Mouse (Mus musculus): ENCODE results near the gene Zbtb16. TPM values are rescaled to one million over a fixed set of nuclear protein-coding genes. Genes with fewer than 3 reads are reported as not detected.
A peak's percentile ranks its signal among the peaks of the same experiment; 100 is the strongest.

Gene Zbtb16
- polyA plus RNA-seq, 1 experiment from 2014 or later: 5.4 TPM

DNA sequence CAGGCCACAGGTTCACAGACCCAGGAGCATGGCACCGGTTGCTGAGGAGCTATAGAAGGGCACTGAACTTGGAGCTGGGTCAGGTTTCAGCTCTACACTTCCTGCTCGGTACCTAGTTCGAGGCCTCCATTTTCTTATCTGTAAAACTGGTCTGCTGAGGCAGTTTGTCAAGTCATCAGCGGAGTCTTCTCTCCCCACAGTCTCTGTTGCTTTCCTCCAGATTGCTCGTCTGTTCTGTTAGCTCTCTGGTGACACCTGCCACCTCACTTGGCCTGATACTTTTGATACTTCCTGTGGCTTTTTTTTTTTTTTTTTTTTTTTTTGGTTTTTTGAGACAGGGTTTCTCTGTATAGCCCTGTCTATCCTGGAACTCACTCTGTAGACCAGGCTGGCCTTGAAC is 124.2 kb downstream of the Zbtb16 start:
- ATAC-seq: no peak
- Histone ChIP-seq H3K9ac (ENCODE audit: low read depth, low read length) (no peak overlapping the region), H3K27me3 (ENCODE audit: control insufficient read depth, insufficient read depth, low read depth, low read length) (no peaks in the 10 kb centered on the region), H3K36me3 (ENCODE audit: control insufficient read depth, insufficient read depth, low read length) (no peaks in the 10 kb centered on the region), H3K4me1 (ENCODE audit: control insufficient read depth, insufficient read depth, low read length) (peaks cover 14% of the 10 kb centered on the region), H3K4me2 (ENCODE audit: low read length) (no peak overlapping the region), H3K4me3 (ENCODE audit: low read depth, low read length) (no peak overlapping the region), H3K27ac (ENCODE audit: low read length) (no peak overlapping the region), H3K9me3 (replicated peaks; ENCODE audit: control insufficient read depth, low read length, poor library complexity, severe bottlenecking) (no peaks in the 10 kb centered on the region)
- 81% methylated on average over 5 of the region's 5 CpGs for WGBS

DNA sequence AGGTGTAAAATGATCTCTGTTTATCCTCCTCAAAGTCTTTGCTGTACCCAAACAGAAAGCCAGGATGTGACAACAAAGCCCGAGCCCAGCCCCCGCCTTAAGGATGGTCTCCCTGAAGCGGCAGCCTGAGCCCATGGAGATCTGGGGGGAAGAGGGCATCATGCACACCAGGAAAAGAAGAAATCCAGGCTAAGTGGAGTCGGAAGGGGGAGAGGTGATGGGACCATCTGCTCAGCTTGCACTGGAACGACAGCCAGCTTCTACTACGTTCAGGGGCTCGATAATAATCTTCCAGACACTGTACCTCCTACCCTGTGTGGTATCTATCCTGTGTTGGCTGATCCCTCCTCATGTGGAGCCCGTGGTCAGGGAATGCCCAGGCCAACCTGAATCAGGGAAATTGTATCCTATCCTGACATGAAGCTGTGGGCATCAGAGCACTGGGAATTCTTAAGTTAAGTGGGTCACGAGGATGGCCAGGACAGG is 124.7 kb downstream of the Zbtb16 start:
- H3K27me3 ChIP-seq (ENCODE audit: control insufficient read depth, insufficient read depth, low read depth, low read length): no peaks in the 10 kb centered on the region
- no peaks in the 10 kb centered on the region for H3K9me3 ChIP-seq (replicated peaks; ENCODE audit: control insufficient read depth, low read length, poor library complexity, severe bottlenecking)
- ATAC-seq: no peak
- 30% methylated on average over 9 of the region's 9 CpGs for WGBS
- H3K36me3 ChIP-seq (ENCODE audit: control insufficient read depth, insufficient read depth, low read length): no peaks in the 10 kb centered on the region
- H3K9ac ChIP-seq (ENCODE audit: low read depth, low read length): no peak overlapping the region
- peaks cover 14% of the 10 kb centered on the region for H3K4me1 ChIP-seq (ENCODE audit: control insufficient read depth, insufficient read depth, low read length)
- no peak overlapping the region for H3K4me2 ChIP-seq (ENCODE audit: low read length)
- H3K27ac ChIP-seq (ENCODE audit: low read length): no peak overlapping the region
- no peak overlapping the region for H3K4me3 ChIP-seq (ENCODE audit: low read depth, low read length)

DNA sequence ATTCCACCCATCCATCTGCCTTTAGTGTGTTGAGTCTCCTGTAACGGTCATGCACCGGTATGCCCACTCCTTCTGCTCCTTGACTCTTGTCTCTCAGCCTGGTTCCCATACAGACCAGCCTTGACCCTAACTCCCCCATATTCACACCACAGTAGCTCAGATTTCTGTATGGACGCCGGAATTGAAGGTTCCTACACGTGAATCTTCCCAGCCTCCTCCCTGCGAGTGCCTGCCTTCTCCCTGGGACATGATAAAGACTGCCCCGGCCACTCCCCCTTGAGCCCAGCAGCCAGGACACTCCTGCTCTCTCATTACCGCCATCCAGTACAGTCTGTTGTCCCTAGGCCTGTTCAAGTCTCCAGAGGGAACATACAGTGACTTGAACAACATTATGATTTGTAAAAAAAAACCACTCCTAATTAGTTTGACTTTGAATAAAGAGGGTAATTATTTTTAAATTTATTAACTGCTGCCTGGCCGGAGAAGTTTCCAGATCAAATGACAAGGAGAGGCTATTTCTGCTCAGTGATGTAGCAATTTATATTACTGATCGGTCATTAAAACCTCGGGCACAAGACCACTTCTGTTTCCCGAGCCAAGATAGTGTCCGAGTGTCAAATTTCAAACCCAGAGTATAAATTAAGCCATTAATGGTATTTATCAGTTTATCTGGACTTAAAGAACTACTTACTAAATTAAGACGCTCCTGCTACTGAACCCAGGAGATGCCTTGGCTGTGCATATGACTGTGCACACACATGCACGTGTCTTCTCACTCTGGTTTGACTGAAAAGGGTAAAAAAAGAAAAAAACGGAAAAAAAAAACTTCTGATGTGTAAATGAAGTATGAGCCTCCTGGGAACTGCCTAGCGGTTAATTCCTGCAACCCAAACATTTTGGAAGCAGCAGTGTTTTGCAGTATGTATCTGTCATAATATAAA is 125.4 kb downstream of the Zbtb16 start:
- H3K9me3 ChIP-seq (replicated peaks; ENCODE audit: control insufficient read depth, low read length, poor library complexity, severe bottlenecking): no peaks in the 10 kb centered on the region
- no peak overlapping the region for H3K4me2 ChIP-seq (ENCODE audit: low read length)
- H3K4me1 ChIP-seq (ENCODE audit: control insufficient read depth, insufficient read depth, low read length): peaks cover 14% of the 10 kb centered on the region
- 42% methylated on average over 17 of the region's 17 CpGs for WGBS
- no peaks in the 10 kb centered on the region for H3K36me3 ChIP-seq (ENCODE audit: control insufficient read depth, insufficient read depth, low read length)
- no peak for ATAC-seq
- H3K9ac ChIP-seq (ENCODE audit: low read depth, low read length): no peak overlapping the region
- no peak overlapping the region for H3K27ac ChIP-seq (ENCODE audit: low read length)
- no peaks in the 10 kb centered on the region for H3K27me3 ChIP-seq (ENCODE audit: control insufficient read depth, insufficient read depth, low read depth, low read length)
- no peak overlapping the region for H3K4me3 ChIP-seq (ENCODE audit: low read depth, low read length)

DNA sequence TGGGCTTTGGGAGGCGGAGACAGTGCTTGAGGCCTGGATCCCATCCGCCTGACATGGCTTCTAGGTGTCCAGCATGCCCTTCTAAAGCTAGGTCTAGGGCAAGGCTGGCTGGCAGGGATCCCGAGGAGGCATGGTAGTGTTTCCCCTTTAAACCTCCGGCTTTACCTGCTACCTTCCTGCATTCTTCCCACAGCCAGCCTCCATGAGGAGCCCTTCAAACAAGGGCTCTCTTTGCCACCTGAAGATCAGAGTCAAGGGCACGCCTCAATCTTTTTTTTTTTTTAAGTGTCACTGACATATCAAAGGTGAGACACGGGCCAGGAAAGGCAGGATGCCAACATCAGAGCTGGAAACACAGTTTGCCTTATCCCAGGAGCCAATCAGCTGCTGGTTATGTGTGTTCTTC is 128.2 kb downstream of the Zbtb16 start:
- H3K4me2 ChIP-seq (ENCODE audit: low read length): no peak overlapping the region
- ATAC-seq: no peak
- WGBS: 93% methylated on average over 6 of the region's 6 CpGs
- no peak overlapping the region for H3K27ac ChIP-seq (ENCODE audit: low read length)
- no peaks in the 10 kb centered on the region for H3K9me3 ChIP-seq (replicated peaks; ENCODE audit: control insufficient read depth, low read length, poor library complexity, severe bottlenecking)
- H3K9ac ChIP-seq (ENCODE audit: low read depth, low read length): no peak overlapping the region
- H3K4me3 ChIP-seq (ENCODE audit: low read depth, low read length): no peak overlapping the region
- H3K4me1 ChIP-seq (ENCODE audit: control insufficient read depth, insufficient read depth, low read length): peaks cover 14% of the 10 kb centered on the region
- H3K27me3 ChIP-seq (ENCODE audit: control insufficient read depth, insufficient read depth, low read depth, low read length): no peaks in the 10 kb centered on the region
- no peaks in the 10 kb centered on the region for H3K36me3 ChIP-seq (ENCODE audit: control insufficient read depth, insufficient read depth, low read length)

DNA sequence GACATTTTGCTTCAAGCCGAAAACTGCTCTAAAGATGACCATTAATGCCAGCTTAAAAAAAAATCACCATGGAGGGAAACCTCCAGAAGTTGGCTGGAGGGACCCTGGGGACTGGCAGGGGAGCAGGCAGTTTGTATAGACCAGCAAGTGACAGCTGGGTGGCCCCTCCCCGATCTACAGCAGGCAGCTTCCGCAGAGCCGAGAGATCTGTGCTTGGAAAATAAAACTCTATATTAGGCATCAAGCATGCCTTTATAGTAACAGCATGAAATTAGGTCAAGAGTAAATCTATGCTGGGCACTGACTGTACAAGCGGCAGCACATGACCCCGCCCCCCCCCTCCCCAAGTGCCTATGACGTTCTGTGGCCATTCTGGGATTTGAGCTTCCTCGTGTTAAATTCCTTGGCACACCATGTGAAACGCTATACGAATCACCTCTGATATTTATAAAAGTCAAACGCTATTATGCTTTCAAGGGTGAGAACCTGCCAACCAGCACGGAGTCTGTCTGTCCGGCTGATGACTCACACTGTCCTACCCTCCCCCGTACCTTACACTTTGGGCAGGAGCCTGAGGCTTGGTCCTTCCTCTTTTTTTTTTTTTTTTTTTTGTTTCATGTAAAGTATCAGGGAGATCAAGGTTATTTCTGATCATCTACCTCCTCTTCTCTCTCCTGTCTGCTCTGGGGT is 128.7 kb downstream of the Zbtb16 start:
- Histone ChIP-seq H3K36me3 (ENCODE audit: control insufficient read depth, insufficient read depth, low read length) (no peaks in the 10 kb centered on the region), H3K9ac (ENCODE audit: low read depth, low read length) (no peak overlapping the region), H3K4me1 (ENCODE audit: control insufficient read depth, insufficient read depth, low read length) (peaks cover 14% of the 10 kb centered on the region), H3K4me2 (ENCODE audit: low read length) (no peak overlapping the region), H3K27ac (ENCODE audit: low read length) (no peak overlapping the region), H3K9me3 (replicated peaks; ENCODE audit: control insufficient read depth, low read length, poor library complexity, severe bottlenecking) (no peaks in the 10 kb centered on the region), H3K27me3 (ENCODE audit: control insufficient read depth, insufficient read depth, low read depth, low read length) (no peaks in the 10 kb centered on the region), H3K4me3 (ENCODE audit: low read depth, low read length) (no peak overlapping the region)
- WGBS: 54% methylated on average over 14 of the region's 14 CpGs
- ATAC-seq: 0 out of 2 replicates have a peak, but pooled peaks have one; percentile 25

DNA sequence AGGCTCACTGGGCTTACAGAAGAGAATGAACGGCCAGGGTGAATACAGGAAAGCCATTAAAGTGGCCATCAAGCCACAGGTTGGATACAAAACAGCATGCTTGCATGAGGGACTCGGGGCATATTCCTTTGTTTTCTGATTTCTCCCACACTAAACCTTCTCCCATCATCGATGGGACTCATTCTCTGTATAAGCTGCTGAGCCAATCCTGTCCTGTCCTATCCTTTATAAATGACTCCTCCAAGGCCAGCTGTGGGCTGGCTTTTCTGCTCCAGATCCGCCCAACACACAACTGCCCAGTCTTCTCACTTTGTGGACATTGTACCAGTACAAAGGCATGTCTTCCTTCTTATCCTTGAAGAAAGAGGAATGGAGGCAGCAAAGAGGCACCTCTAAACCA is 134.7 kb downstream of the Zbtb16 start:
- no peak overlapping the region for H3K4me2 ChIP-seq (ENCODE audit: low read length)
- H3K27ac ChIP-seq (ENCODE audit: low read length): no peak overlapping the region
- H3K4me1 ChIP-seq (ENCODE audit: control insufficient read depth, insufficient read depth, low read length): peaks cover 3% of the 10 kb centered on the region; the same call in 1 of the 2 replicates
- H3K4me3 ChIP-seq (ENCODE audit: low read depth, low read length): no peak overlapping the region
- no peaks in the 10 kb centered on the region for H3K36me3 ChIP-seq (ENCODE audit: control insufficient read depth, insufficient read depth, low read length)
- no peaks in the 10 kb centered on the region for H3K27me3 ChIP-seq (ENCODE audit: control insufficient read depth, insufficient read depth, low read depth, low read length)
- H3K9ac ChIP-seq (ENCODE audit: low read depth, low read length): no peak overlapping the region
- whole genome bisulfite sequencing: 67% methylated on average over 4 of the region's 4 CpGs
- no peak for ATAC-seq
- 0 out of 2 replicates have a peak, but pooled peaks cover 4% of the 10 kb centered on the region for H3K9me3 ChIP-seq (replicated peaks; ENCODE audit: control insufficient read depth, low read length, poor library complexity, severe bottlenecking)

DNA sequence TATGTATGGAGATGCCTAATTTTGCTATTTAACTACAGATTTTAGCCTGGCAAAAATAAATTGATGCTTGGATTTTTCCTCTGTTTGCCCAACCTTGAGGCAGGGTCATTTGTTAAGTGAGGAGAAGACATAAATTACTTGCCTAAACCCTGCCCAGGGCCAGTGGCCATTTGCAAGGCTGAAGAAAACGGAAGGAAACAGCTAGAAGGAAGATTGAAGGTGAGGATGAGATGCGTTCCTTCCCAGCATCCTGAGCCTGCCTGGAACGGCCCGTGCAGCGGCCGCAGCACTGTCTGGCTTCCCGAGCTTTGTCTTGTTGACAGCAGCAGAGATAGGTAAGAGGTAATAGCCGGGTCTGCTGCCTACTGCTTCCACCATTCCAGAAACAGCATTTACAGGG is 135.2 kb downstream of the Zbtb16 start:
- Histone ChIP-seq H3K9ac (ENCODE audit: low read depth, low read length) (no peak overlapping the region), H3K27me3 (ENCODE audit: control insufficient read depth, insufficient read depth, low read depth, low read length) (no peaks in the 10 kb centered on the region), H3K4me1 (ENCODE audit: control insufficient read depth, insufficient read depth, low read length) (peaks cover 3% of the 10 kb centered on the region; the same call in 1 of the 2 replicates), H3K9me3 (replicated peaks; ENCODE audit: control insufficient read depth, low read length, poor library complexity, severe bottlenecking) (0 out of 2 replicates have a peak, but pooled peaks cover 4% of the 10 kb centered on the region), H3K4me2 (ENCODE audit: low read length) (no peak overlapping the region), H3K27ac (ENCODE audit: low read length) (no peak overlapping the region), H3K36me3 (ENCODE audit: control insufficient read depth, insufficient read depth, low read length) (no peaks in the 10 kb centered on the region), H3K4me3 (ENCODE audit: low read depth, low read length) (no peak overlapping the region)
- ATAC-seq: no peak
- 61% methylated on average over 8 of the region's 8 CpGs for WGBS

DNA sequence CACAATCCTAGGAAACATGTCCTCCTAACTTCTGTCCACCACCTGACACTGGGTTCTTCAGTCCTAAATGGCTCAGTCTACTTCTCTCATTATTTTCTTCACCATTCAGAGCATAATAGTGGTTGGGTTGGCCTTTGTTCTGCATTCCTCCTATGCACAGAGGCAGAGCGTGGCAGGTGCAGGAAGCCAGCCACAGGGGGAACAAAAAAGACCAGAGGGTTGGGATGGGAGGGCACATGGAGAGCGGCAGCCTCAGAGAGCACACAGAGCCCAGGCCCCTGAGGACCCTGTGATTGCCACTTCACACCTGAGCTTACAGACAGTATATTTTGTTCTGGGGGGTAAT is 138.6 kb downstream of the Zbtb16 start:
- WGBS: 18% methylated on average over 2 of the region's 2 CpGs
- no peak for ATAC-seq
- Histone ChIP-seq H3K27ac (ENCODE audit: low read length) (no peak overlapping the region), H3K36me3 (ENCODE audit: control insufficient read depth, insufficient read depth, low read length) (no peaks in the 10 kb centered on the region), H3K4me1 (ENCODE audit: control insufficient read depth, insufficient read depth, low read length) (peaks cover 5% of the 10 kb centered on the region; the same call in 1 of the 2 replicates), H3K4me2 (ENCODE audit: low read length) (no peak overlapping the region), H3K4me3 (ENCODE audit: low read depth, low read length) (no peak overlapping the region), H3K9me3 (replicated peaks; ENCODE audit: control insufficient read depth, low read length, poor library complexity, severe bottlenecking) (0 out of 2 replicates have a peak, but pooled peaks cover 4% of the 10 kb centered on the region), H3K9ac (ENCODE audit: low read depth, low read length) (no peak overlapping the region), H3K27me3 (ENCODE audit: control insufficient read depth, insufficient read depth, low read depth, low read length) (no peaks in the 10 kb centered on the region)
